Mouse (Mus musculus) layer of hippocampus, adult 9-10 months (tissue): Measurements from ENCODE around the gene Pck2.

Source experiments
- DNase-seq: peaks from one replicate; pipeline ENCODE4 v3.0.0; 2022; ENCODE audit warnings: low spot score

The Pck2 gene

DNA sequence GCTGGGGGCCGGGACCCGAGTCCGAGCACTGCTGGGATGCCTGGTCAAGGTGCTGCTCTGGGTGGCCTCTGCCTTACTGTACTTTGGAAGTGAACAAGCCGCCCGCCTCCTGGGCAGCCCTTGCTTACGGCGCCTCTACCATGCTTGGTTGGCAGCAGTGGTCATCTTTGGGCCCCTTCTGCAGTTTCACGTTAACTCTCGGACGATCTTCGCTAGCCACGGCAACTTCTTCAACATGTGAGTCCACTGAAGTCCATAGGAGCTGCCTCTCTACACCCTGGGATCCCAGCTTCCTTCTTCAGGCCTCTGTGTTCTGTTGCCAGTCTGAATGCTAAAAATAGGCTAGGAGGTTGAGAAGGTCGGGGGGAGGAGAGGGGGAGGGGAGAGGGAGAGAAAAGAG lies 35.6 kb downstream of the Pck2 start:
- no peak for DNase-seq

DNA sequence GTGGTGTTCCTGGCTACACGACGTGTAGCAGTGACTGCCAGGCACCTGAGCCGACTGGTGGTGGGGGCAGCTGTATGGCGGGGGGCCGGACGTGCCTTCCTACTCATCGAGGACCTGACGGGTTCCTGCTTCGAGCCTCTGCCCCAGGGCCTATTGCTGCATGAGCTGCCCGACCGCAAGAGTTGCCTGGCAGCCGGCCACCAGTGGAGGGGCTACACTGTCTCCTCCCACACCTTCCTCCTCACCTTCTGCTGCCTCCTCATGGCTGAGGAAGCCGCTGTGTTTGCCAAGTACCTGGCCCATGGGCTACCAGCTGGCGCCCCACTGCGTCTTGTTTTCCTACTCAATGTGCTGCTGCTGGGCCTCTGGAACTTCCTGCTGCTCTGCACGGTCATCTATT lies 36.3 kb downstream of the Pck2 start:
- no peak for DNase-seq

DNA sequence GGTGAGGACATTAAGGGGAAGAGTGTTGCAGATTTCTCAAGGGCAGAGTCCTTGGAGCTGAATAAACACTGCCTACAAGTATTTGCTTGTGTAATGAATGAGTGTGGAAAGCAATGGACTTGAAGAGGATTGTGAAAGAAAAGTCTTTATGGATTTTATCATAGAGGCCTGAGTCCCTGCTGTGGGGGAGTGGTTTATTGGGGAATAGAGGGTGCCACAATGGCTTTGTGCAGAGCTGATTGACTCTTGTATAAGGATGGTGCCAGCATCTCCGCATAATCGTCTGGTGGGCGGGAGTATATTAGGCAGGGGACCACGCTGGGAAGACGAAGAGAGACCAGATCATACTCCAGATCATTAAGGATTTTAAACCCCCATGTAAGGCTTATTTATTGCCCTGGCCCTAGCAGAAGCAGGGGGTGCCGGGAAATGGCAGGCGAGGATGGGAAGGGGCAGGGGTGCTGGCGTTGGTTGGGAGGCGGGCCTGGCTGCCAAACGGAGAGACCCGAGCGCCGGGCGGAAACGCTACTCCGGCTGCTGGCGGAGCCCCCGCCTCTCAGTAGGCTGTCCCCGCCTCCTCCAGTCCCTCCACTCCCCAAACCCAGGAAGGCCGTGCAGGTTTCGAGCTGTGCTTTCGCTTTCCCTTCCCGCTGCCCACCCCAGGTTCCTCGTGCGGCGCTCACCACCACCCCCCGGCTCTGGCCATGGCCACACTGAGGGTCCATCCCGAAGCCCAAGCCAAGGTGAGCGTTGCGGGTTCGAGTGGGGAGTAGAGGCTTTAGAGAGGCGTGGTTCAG lies 38.0 kb downstream of the Pck2 start, which contains the start of gene Psme1:
Gene Psme1, plus strand, starts transcription at position 253 of the 797 bp plus-strand sequence.
- no peak for DNase-seq

DNA sequence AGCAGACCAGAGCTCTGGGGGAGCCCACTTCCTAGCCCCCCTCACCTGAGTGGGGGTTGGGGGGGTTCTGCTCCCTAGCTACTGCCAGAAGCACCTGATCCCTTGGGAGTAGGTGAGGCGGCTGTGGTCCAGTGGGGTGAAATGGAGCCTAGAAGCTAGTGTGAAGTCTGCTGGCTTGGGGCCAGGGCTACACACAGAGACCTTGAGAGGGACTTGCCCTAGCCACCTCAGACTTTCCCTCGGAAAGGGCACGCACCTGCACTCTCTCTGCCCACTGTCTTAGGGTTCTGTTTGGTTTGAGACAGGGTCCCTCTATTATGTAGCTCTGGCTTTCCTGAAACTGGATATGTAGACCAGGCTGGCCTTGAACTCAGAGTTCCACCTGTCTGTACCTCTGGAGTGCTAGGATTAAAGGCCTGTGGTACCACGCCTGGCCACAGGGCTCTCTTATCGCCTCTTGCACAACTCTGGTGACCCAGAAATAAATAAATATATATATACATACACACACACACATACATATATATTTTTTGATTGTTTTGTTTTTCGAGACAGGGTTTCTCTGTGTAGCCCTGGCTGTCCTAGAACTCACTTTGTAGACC lies 38.7 kb downstream of the Pck2 start:
- DNase-seq, result no peak

DNA sequence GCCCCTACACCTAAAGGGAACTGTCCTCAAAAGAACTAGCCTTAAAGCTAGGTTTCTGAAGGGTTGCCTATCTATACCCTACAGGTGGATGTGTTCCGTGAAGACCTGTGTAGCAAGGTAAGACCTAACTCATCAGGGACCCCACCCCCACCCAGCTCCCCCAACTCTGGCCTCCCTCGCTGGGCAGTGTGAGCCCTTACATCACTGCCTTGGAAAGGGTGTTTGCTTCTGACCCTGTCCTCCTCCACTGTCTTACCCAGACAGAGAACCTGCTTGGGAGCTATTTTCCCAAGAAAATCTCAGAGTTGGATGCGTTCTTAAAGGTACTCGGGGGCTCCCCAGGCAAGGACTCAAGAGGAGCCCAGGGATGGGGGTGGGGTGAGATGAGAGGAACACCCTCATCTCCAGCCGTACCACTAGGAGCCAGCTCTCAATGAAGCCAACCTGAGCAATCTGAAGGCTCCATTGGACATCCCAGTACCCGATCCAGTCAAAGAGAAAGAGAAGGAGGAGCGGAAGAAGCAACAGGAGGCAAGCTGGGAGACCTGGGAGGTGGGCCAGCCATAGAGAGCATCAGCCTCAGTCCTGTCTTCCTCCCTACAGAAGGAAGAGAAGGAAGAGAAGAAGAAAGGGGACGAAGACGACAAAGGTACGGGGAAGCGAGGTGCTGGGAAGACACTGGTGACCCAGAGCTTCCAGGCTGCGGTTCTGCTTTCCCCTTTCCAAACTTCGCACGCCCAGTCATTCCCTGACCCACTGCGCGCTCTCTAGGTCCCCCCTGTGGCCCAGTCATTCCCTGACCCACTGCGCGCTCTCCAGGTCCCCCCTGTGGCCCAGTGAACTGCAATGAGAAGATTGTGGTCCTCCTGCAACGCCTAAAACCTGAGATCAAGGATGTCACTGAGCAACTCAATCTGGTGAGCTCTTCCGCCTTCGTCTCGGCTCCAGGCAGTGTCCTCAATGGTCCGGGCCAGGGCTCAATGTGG lies 39.7 kb downstream of the Pck2 start:
- no peak for DNase-seq

DNA sequence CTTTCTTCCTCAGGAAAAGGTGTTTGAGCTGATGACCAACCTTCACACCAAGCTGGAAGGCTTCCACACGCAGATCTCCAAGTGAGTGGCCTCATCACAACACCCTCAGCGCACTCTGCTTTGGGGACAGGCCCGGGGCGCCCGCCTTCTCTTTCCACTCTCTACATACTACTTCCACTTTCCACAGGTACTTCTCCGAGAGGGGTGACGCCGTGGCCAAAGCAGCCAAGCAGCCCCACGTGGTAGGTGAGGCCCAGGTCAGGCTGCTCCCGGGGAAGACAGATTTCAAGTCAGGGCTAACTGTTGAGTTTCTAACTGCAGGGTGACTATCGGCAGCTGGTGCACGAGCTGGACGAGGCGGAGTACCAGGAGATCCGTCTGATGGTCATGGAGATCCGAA lies 40.7 kb downstream of the Pck2 start:
- DNase-seq, result no peak

DNA sequence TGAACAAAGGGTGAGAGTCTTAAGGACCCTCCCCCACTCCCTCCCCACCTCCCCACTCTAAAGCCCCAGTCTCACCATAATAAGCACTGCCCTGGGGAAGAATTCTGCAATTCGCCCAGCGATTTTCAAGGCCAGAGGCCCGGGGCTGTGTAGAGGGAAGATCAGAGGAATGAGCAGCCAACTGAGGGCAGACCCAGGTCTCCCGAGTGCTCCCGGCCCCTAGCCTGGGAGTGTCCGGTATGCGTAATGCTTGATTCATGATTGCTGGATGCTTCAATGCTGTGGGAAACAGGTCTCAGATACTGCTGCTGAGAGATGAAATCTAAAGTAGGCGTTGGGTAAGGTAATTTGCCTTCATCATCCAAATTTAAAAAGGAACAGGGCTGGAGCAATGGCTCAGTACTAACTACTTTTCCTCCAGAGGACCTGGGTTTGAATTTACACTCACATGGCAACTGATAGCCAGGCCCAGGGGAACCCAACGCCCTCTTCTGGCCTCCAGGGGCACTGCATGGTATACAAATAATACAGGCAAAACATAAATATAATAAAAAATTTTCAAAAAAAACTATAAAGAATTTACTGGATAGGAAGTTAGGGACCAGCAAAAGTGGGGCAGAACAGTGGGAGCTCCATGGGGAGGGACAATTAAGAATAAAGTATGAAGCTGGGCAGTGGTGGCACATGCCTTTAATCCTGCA lies 42.1 kb downstream of the Pck2 start:
- DNase-seq, result no peak

DNA sequence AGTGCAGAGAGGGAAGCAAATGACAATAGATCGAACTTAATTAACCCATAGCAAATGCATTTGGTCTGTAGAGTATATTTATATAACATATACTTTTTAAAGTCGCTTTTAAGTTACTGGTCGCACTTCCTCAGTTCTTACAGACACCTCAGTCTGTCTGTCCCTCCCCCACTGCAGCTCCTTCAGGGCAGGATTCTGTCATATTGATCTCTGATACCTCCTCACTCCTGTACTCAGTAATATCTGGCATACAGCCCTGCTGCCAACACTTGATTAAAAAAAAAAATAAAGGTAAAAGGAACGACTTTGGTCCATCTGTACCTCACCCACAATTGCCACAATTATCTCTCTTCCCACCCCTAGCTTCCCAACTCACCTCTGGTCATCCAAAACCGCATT lies 44.2 kb downstream of the Pck2 start:
- no peak for DNase-seq

DNA sequence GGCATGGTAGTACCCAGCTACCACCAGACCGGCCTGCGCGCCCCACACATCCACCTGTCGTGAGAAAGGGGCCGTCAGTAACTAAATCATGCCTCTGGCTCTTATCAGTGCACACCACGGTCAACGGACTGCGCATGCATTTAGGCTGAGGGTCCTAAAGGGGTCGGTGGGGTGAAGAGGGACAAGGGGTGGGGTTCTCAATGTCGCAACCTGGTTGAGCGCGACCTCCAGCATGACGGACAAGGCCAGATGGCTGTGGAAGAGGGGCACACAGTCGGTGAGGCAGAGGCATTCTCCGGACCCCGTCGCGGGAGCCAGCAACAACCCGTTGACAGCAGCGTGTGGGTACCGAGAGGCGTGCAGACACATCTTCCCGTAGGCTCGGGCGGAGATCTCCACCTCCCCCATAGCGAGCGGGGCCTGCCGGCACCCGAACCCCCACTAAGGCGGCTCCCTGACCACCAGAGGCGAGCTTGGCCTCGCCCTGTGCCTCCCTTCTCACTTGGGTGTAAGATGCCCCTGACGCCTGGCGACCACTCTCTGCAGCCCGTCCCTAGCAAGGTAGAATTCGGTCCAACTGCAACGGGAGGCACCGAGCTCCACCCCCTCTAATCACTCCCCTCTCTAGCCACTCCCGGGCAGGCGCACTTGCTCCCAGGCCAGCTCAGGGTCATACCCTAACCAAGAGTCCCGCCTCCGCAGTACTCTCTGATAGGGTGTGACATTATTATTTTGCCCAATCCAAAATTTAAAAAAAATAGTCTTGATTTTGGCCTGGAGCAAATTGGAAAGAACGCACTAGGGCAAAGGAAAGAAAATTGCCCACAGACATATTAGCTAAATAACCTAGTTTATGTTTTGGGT lies 44.9 kb downstream of the Pck2 start, which contains the start of gene Emc9:
Gene Emc9, minus strand, starts transcription at position 601 of the 864 bp plus-strand sequence.
- no peak for DNase-seq

DNA sequence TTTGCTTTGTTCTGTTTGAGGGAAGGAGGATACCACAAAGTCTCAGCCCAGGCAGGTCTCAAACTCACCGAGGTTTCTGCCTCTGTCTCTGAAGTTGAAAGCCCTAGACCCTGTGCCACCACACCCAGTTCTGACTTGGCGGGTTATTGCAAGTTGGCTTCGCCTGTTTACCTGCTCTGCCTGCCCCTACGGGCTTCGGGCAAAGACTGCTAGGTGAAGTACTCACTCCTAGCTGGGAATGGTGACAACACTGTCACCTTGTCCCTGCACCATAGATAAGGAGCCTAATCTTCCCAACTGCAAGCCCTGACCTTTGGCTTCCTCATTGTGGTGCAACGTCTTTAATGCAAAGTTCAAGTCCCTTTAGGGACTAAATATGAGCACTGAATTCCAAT lies 45.5 kb downstream of the Pck2 start:
- no peak for DNase-seq

DNA sequence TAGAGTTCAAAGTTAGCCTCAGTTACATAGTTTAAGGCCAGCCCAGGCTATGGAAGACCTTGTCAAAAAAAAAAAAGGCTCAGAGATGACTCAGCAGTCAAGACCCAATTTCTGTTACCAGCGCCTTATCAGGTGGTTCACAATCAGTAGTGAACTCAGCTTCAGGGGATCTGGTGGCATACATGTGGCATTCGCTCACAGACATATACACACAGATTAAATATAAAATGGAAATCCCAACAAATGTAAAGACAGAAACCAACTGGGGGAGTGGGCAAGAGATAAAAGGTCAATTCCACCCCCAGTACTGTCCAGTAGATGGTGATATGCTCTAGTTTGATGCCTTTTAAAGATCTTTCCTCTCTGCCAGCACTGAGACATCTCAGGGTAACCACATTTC lies 46.1 kb downstream of the Pck2 start:
- DNase-seq, result no peak

DNA sequence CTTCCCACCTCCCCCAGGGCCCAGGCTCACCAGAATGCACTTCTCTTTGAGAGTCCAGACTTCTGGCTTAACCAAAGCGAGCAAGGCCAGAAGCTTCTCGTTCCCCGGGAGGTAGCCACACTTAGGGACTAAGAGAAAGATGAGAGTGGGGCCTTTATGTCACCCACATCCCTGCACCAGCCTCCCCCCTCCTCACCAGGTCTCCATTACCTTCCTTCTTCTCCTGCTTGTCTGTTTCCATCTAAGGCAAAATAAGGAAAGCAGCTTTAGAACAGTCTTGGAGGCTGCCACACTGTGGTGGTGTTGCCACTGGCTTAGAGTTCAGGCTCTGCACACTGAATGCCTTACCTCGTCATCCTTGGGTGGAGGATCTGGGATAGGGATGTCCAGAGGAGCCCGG lies 49.2 kb downstream of the Pck2 start:
- DNase-seq, result no peak

DNA sequence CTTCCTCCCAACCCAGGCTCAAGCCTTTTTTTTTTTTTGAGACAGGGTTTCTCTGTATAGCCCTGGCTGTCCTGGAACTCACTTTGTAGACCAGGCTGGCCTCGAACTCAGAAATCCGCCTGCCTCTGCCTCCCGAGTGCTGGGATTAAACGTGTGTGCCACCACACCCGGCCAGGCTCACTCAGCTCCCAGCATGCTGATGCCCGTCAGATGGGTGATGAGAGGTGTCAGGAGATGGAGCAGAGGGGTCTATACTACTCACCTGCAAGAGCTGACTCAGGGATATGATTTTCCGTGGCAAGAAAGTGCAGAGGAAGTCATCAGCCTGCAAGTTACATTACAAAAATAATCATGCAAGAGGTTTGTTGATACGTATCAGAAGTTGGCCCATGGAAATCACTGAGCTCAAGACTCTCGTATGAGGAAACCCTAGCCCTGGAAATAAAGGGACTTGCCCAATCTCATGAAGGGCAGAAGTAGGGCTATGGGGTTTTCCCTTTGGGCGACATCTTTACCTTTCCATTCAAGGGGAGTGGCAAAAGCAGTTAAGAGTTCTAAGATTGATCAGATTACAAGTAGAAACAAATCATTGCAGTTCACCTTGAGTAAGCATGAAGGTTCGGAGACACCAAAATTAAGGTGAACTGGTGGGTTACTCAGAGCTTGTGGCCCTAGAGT lies 49.8 kb downstream of the Pck2 start:
- DNase-seq, result no peak

DNA sequence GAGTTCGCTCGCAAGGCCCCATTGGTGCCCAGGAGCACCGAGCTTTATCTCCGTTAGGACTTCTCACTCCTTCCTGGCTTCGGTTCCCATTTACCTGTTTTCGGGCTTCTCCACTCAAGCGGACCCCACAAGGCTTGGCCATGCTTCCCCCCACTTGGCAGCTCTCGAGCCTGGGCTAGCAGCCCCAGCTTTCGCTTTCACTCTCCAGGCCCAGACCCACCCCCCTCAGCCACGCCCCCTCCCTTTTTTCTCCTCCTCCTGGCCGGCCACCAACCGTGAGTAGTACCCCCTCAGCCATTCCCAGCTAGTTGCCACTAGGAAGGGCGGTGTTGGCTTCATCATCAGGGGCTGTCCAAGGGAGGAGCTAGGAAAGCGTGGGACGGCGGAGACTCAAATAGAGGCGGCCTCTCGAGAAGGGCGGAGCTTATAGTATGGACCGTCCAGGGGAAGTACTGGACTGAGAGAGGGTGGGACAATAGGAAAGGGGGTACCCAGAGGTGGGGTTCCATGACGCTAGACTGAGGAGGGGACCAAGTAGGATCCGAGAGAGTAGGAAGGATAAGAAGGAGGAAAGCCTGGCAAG lies 50.8 kb downstream of the Pck2 start, which contains the start of gene Psme2:
Gene Psme2, minus strand, starts transcription at position 366 of the 583 bp plus-strand sequence.
- DNase-seq, result peak; percentile 88

DNA sequence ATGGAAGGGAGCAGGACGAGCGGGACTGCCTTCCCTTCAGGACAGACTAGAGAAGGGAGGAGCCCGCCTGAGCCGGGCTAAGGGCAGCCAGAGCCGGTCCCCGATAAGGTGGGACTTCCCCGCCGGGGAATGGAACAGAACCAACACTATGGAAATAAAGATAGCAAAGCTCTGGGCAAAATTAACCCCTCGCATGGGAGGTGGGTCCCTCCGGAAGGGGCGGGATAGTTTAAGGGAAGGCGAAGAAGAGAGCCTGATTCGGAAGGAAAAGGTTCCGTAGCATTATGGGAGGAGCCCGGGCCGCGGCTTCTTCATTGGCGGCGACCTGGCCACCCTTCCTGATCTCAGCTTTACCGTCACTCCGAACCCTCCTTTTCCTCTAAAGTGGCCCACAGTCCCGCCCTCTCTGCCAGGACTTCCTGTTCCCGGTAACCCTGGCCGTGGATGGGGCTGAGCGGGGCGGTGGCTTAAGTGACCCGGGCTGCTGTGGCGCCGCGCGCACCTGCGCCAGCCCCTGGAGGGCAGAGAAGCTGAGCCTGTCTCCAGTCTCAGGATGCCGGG lies 51.3 kb downstream of the Pck2 start, which contains the start of gene Rnf31:
Gene Rnf31, plus strand, starts transcription at position 378 of the 561 bp plus-strand sequence.
- peak; percentile 86 for DNase-seq

DNA sequence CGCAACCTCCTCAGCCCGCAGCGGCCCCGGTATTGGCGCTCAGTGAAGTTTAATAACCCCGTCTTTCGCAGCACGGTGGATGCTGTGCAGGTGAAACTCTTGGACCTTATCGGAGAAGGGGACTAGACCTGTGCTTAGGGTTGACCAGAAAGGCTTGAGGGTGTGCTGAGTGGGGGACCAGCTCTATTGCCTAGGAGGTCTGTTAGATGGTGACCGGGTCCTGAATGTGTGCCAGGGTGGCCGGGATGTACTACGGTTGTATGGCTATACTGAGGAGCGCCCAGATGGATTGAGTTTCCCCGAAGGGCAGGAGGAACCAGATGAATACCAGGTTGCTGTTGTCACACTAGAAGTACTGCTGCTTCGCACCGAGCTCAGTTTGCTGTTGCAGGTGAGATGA lies 52.2 kb downstream of the Pck2 start:
- DNase-seq, result no peak

DNA sequence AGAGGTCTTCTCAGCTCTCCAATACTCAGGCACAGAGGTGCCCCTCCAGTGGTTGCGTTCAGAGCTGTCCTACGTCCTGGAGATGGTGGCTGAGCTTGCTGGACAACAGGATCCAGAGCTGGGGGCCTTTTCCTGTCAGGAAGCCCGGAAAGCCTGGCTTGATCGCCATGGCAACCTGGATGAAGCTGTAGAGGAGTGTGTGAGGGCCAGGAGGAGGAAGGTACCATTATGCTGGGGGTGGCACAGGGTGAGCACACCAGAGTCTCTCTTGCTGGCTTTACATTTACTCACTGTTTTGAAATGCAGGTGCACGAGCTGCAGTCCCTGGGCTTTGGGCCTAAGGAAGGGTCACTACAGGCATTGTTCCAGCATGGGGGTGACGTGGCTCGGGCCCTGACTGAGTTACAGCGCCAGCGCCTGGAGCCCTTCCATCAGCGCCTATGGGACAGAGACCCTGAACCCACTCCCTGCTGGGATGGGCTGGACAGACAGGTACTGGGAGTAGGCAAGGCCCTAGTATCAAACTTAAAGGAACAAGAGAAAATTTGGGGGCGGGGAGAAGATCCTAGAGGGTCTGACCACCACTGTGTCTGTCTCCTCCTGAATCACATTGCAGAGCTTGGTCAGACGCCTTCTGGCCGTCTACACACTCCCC lies 56.1 kb downstream of the Pck2 start:
- no peak for DNase-seq

DNA sequence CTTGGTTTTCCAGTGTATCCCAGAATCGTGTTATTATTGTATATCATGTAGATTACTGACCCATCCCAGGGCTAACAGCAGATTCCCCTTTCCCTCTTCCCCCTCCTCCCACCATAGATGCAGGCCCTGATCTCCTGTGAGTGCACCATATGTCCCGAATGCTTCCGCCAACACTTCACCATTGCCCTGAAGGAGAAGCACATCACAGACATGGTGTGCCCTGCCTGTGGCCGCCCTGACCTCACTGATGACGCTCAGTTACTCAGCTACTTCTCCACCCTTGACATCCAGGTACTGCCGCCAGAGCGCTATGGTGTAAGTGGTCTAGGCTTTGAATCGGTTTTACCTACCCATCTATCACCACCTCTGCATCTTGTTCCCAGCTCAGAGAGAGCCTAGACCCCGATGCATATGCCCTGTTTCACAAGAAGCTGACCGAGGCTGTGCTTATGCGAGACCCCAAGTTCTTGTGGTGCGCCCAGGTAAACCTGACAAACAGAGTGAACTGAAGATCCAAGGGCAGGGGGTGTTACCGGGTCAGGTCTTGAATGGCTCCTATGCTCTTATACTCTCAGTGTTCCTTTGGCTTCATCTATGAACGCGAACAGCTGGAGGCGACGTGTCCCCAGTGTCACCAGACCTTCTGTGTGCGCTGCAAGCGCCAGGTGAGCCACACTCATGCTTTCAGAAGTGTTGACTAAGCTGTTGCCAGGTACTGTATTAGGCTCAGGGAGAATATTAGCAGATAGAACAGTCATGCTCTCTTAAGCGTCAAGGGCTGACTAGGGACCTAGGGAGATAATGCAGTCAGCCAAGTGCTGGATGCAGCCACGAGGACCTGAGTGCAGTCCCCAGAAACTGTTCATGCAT lies 58.7 kb downstream of the Pck2 start:
- DNase-seq, result no peak
